Mouse (Mus musculus) adrenal gland, adult (tissue): ENCODE data around the gene Aifm3.
"Not testable (repeated sequence)": the region's sequence is repeated elsewhere in the genome, so short reads cannot be mapped to it uniquely, and the experiment has no call there.

Source experiments
- DNase-seq, 2 experiments: peaks; one replicate each; pipeline ENCODE4 v3.0.0; 2022 to 2023; ENCODE audit warnings: low spot score in 1 of 2; ENCODE audit not compliant: inconsistent age in 2 of 2

The Aifm3 gene

GRCm38 (mm10) chr16:17499249-17499883 lies 10.0 kb downstream of the Aifm3 start:
- no peak for DNase-seq

GRCm38 (mm10) chr16:17502681-17503080 lies 13.3 kb downstream of the Aifm3 start:
- no peak for DNase-seq

GRCm38 (mm10) chr16:17507018-17507552 lies 17.7 kb downstream of the Aifm3 start:
- DNase-seq: no peak

- DNase-seq: not testable (repeated sequence)
Observed at GRCm38 (mm10) chr16:17508031-17508430, 18.6 kb downstream of the Aifm3 start.

- DNase-seq: peak; percentile 91 to 97
Observed at GRCm38 (mm10) chr16:17508546-17509239, 19.3 kb downstream of the Aifm3 start, which contains the start of gene Lztr1. Lztr1 (plus strand) TSS chr16:17508688.

GRCm38 (mm10) chr16:17509240-17509597 lies 19.8 kb downstream of the Aifm3 start:
- no peak for DNase-seq

- no peak for DNase-seq
Observed at GRCm38 (mm10) chr16:17510143-17510542, 20.7 kb downstream of the Aifm3 start.

GRCm38 (mm10) chr16:17510686-17511085 lies 21.3 kb downstream of the Aifm3 start:
- DNase-seq: no peak

- DNase-seq: no peak
Observed at GRCm38 (mm10) chr16:17511431-17511830, 22.0 kb downstream of the Aifm3 start.

GRCm38 (mm10) chr16:17518910-17519309 lies 29.5 kb downstream of the Aifm3 start:
- DNase-seq: no peak

GRCm38 (mm10) chr16:17524156-17524555 lies 34.7 kb downstream of the Aifm3 start:
- no peak for DNase-seq

GRCm38 (mm10) chr16:17525524-17525923 lies 36.1 kb downstream of the Aifm3 start:
- no peak for DNase-seq

GRCm38 (mm10) chr16:17526223-17526622 lies 36.8 kb downstream of the Aifm3 start:
- DNase-seq: no peak

- no peak for DNase-seq
Observed at GRCm38 (mm10) chr16:17527606-17528005, 38.2 kb downstream of the Aifm3 start.

- DNase-seq: peak in 1 of 2 experiments; percentile 34
Observed at GRCm38 (mm10) chr16:17528276-17528675, 38.9 kb downstream of the Aifm3 start.

- no peak for DNase-seq
Observed at GRCm38 (mm10) chr16:17529981-17530586, 40.7 kb downstream of the Aifm3 start.

GRCm38 (mm10) chr16:17530640-17531288 lies 41.4 kb downstream of the Aifm3 start, which contains the start of gene Thap7:
Thap7 (minus strand) TSS chr16:17531136.
- DNase-seq: peak; percentile 98 to 99

- DNase-seq: peak in 1 of 2 experiments; percentile 51
Observed at GRCm38 (mm10) chr16:17532271-17532670, 42.9 kb downstream of the Aifm3 start.

GRCm38 (mm10) chr16:17532676-17533329 lies 43.4 kb downstream of the Aifm3 start:
- DNase-seq: no peak

GRCm38 (mm10) chr16:17536584-17536983 lies 47.2 kb downstream of the Aifm3 start:
- peak in 1 of 2 experiments; percentile 46 for DNase-seq

GRCm38 (mm10) chr16:17542632-17543031 lies 53.2 kb downstream of the Aifm3 start:
- no peak for DNase-seq
